In genomic region chr9:61388214-61388613, GRCm38 (mm10) we compare ENCODE assay signal across 25 mouse cellular contexts. TPM values are rescaled to one million over a fixed set of nuclear protein-coding genes. Genes with fewer than 3 reads are reported as not detected.
DNase-seq lines count a peak whose midpoint lies in the region; ATAC-seq and TF ChIP-seq lines count a peak whose summit lies in the region.
"Had no signal": no experiment of that assay in that cellular context is flagged by ENCODE, and none has a peak within 500 bp of the region (broad histone marks: within the 10 kb centered on the region; RNA-seq: fewer than 3 reads in every experiment).

No protein-coding gene starts in this region.

- peaks cover 40% of the 10 kb centered on the region for H3K4me1 ChIP-seq in embryonic facial prominence, embryonic 14.5 days (ENCODE audit: control insufficient read depth, insufficient read depth, low read length)
- peaks cover 100% of the 10 kb centered on the region for H3K4me1 ChIP-seq in embryonic facial prominence, embryonic 10.5 days
- peaks cover 48% of the 10 kb centered on the region for H3K4me1 ChIP-seq in kidney, adult 2 months (ENCODE audit: control insufficient read depth, insufficient read depth, low read length)
- peaks cover 100% of the 10 kb centered on the region for H3K4me1 ChIP-seq in midbrain, embryonic 10.5 days
- H3K4me1 ChIP-seq in midbrain, embryonic 15.5 days, result peaks cover 86% of the 10 kb centered on the region
- H3K4me1 ChIP-seq in E14TG2a.4 (replicated peaks; ENCODE audit: low read depth, low read length), result peaks cover 98% of the 10 kb centered on the region

- no peak for TF ChIP-seq POLR2A in kidney, adult 2 months (IDR thresholded peaks at IDR 0.05; ENCODE audit: low read depth, low read length)

- no peak overlapping the region for H3K4me2 ChIP-seq in embryonic facial prominence, embryonic 14.5 days (ENCODE audit: low read depth, low read length)
- no peak overlapping the region for H3K4me2 ChIP-seq in midbrain, embryonic 15.5 days
- H3K4me2 ChIP-seq: embryonic facial prominence, embryonic 12.5 days; forebrain, embryonic 13.5 days; hindbrain, embryonic 13.5 days; limb, embryonic 12.5 days; lung, embryonic 14.5 days; stomach, embryonic 15.5 days had no signal

- DNase-seq in embryonic facial prominence, embryonic 14.5 days (ENCODE audit: low spot score), result no peak
- no peak for DNase-seq in embryonic facial prominence, embryonic 10.5 days (ENCODE audit: low spot score)
- DNase-seq in kidney, adult 2 months, result peak; percentile 69
- DNase-seq in kidney, postnatal 10 days, result no peak
- no peak for DNase-seq in midbrain, embryonic 10.5 days (ENCODE audit: low spot score)
- DNase-seq in heart, adult 9 months (ENCODE audit: low spot score in 2 of 2), result no peak
- DNase-seq: adrenal gland, adult 8-10 months; cerebellum, adult 11 months; cerebellum, adult 9-10 months; cerebellum, postnatal 36 days; gastrocnemius, postnatal 10 days; heart, postnatal 14 days; lung, embryonic 14.5 days; lung, postnatal 14 days; right cerebral cortex, postnatal 25 days had no signal

- H3K27me3 ChIP-seq in embryonic facial prominence, embryonic 14.5 days (replicated peaks; ENCODE audit: control insufficient read depth, insufficient read depth, low read length), result no peaks in the 10 kb centered on the region
- peaks cover 8% of the 10 kb centered on the region; the same call in 1 of the 2 replicates for H3K27me3 ChIP-seq in embryonic facial prominence, embryonic 10.5 days (replicated peaks; ENCODE audit: low read depth, poor library complexity, severe bottlenecking)
- no peaks in the 10 kb centered on the region for H3K27me3 ChIP-seq in kidney, adult 2 months (replicated peaks; ENCODE audit: control insufficient read depth, insufficient read depth, low read length)
- peaks cover 8% of the 10 kb centered on the region; the same call in 1 of the 2 replicates for H3K27me3 ChIP-seq in midbrain, embryonic 10.5 days (ENCODE audit: low read depth, poor library complexity, severe bottlenecking)
- H3K27me3 ChIP-seq in midbrain, embryonic 15.5 days (replicated peaks), result no peaks in the 10 kb centered on the region
- H3K27me3 ChIP-seq in E14TG2a.4 (ENCODE audit: insufficient read depth, low read length), result no peaks in the 10 kb centered on the region; the same call in 1 of the 2 replicates
- H3K27me3 ChIP-seq: CH12.LX; embryonic facial prominence, embryonic 12.5 days; forebrain, embryonic 13.5 days; limb, embryonic 12.5 days; liver, embryonic 15.5 days; stomach, embryonic 15.5 days had no signal

- H3K4me3 ChIP-seq in embryonic facial prominence, embryonic 14.5 days (ENCODE audit: low read depth, low read length), result no peak overlapping the region
- no peak overlapping the region for H3K4me3 ChIP-seq in embryonic facial prominence, embryonic 10.5 days
- no peak overlapping the region for H3K4me3 ChIP-seq in kidney, adult 2 months (ENCODE audit: insufficient read depth, low read depth, low read length)
- peak overlapping the region; percentile 7; the same call in 1 of the 2 replicates for H3K4me3 ChIP-seq in midbrain, embryonic 10.5 days
- H3K4me3 ChIP-seq in midbrain, embryonic 15.5 days, result no peak overlapping the region
- H3K4me3 ChIP-seq in E14TG2a.4 (replicated peaks; ENCODE audit: low read length), result peak overlapping the region; percentile 8
- H3K4me3 ChIP-seq: embryonic facial prominence, embryonic 12.5 days; forebrain, embryonic 13.5 days; hindbrain, embryonic 13.5 days; limb, embryonic 12.5 days; liver, embryonic 15.5 days; stomach, embryonic 15.5 days had no signal

- no peak for ATAC-seq in embryonic facial prominence, embryonic 14.5 days (ENCODE audit: low read depth)
- no peak for ATAC-seq in midbrain, embryonic 15.5 days (replicated peaks)
- ATAC-seq: forebrain, embryonic 13.5 days had no signal

- 62% methylated on average over 12 of the region's 12 CpGs for WGBS in embryonic facial prominence, embryonic 14.5 days
- WGBS in embryonic facial prominence, embryonic 10.5 days, result 63% methylated on average over 12 of the region's 12 CpGs
- 54% methylated on average over 12 of the region's 12 CpGs for WGBS in kidney, adult 2 months
- WGBS in midbrain, embryonic 10.5 days, result 52% methylated on average over 12 of the region's 12 CpGs
- 41% methylated on average over 12 of the region's 12 CpGs for WGBS in midbrain, embryonic 15.5 days

- no peaks in the 10 kb centered on the region for H3K9me3 ChIP-seq in embryonic facial prominence, embryonic 14.5 days (ENCODE audit: control insufficient read depth, low read length)
- no peaks in the 10 kb centered on the region for H3K9me3 ChIP-seq in embryonic facial prominence, embryonic 10.5 days
- no peaks in the 10 kb centered on the region for H3K9me3 ChIP-seq in midbrain, embryonic 10.5 days (replicated peaks)
- no peaks in the 10 kb centered on the region for H3K9me3 ChIP-seq in midbrain, embryonic 15.5 days
- no peaks in the 10 kb centered on the region for H3K9me3 ChIP-seq in E14TG2a.4 (ENCODE audit: low read length)
- H3K9me3 ChIP-seq: embryonic facial prominence, embryonic 12.5 days; forebrain, embryonic 13.5 days; G1E; hindbrain, embryonic 13.5 days; limb, embryonic 12.5 days; liver, embryonic 15.5 days; stomach, embryonic 15.5 days had no signal

- H3K27ac ChIP-seq in embryonic facial prominence, embryonic 14.5 days (replicated peaks; ENCODE audit: low read depth, low read length), result no peak overlapping the region
- no peak overlapping the region for H3K27ac ChIP-seq in embryonic facial prominence, embryonic 10.5 days (replicated peaks)
- peak overlapping the region; percentile 34; the same call in 1 of the 2 replicates for H3K27ac ChIP-seq in kidney, adult 2 months (ENCODE audit: insufficient read depth, low read depth, low read length)
- peak overlapping the region; percentile 59 for H3K27ac ChIP-seq in midbrain, embryonic 10.5 days (replicated peaks)
- H3K27ac ChIP-seq in midbrain, embryonic 15.5 days, result no peak overlapping the region
- H3K27ac ChIP-seq: embryonic facial prominence, embryonic 12.5 days; forebrain, embryonic 13.5 days; hindbrain, embryonic 13.5 days; limb, embryonic 12.5 days; liver, embryonic 15.5 days; stomach, embryonic 15.5 days had no signal

- 0 out of 2 replicates have a peak overlapping the region, but pooled peaks have one; percentile 10 for H3K9ac ChIP-seq in embryonic facial prominence, embryonic 14.5 days (ENCODE audit: low read depth, low read length)
- H3K9ac ChIP-seq in midbrain, embryonic 15.5 days, result no peak overlapping the region
- H3K9ac ChIP-seq: embryonic facial prominence, embryonic 12.5 days; forebrain, embryonic 13.5 days; hindbrain, embryonic 13.5 days; limb, embryonic 12.5 days; liver, embryonic 15.5 days; lung, embryonic 14.5 days; stomach, embryonic 15.5 days had no signal

- peaks cover 60% of the 10 kb centered on the region for H3K36me3 ChIP-seq in embryonic facial prominence, embryonic 14.5 days (ENCODE audit: control insufficient read depth, insufficient read depth, low read length)
- H3K36me3 ChIP-seq in embryonic facial prominence, embryonic 10.5 days (replicated peaks), result peaks cover 88% of the 10 kb centered on the region
- H3K36me3 ChIP-seq in kidney, adult 2 months (ENCODE audit: control insufficient read depth, insufficient read depth, low read length), result peaks cover 2% of the 10 kb centered on the region; the same call in 1 of the 2 replicates
- peaks cover 86% of the 10 kb centered on the region for H3K36me3 ChIP-seq in midbrain, embryonic 10.5 days
- H3K36me3 ChIP-seq in midbrain, embryonic 15.5 days (replicated peaks), result peaks cover 2% of the 10 kb centered on the region; the same call in 1 of the 2 replicates
- peaks cover 79% of the 10 kb centered on the region for H3K36me3 ChIP-seq in E14TG2a.4 (ENCODE audit: insufficient read depth, low read length)

- TF ChIP-seq CTCF in kidney, adult 2 months (conservative IDR thresholded peaks at IDR 0.05; ENCODE audit: insufficient read depth, insufficient read length, low read depth, low read length), result no peak
- TF ChIP-seq CTCF in E14TG2a.4 (conservative IDR thresholded peaks at IDR 0.05; ENCODE audit: low read length), result no peak

RNA-seq across cellular contexts. Expression of gene Tle3, which starts 16.0 kb away (rescaled TPM):
- polyA plus RNA-seq in embryonic facial prominence, embryonic 14.5 days (2014; fragmentation: Nextera tagmentation; extraction: Ambion mirVana), result 25.5 and 31.4 TPM in 2 replicates
- 50.3 and 51.9 TPM in 2 replicates for polyA plus RNA-seq in embryonic facial prominence, embryonic 10.5 days (2016; fragmentation: Nextera tagmentation; extraction: Ambion mirVana)
- 47.2 and 50.9 TPM in 2 replicates for polyA plus RNA-seq in kidney, adult 2 months (2012; rRNA removed)
- 48.7 and 55.8 TPM in 2 replicates for polyA plus RNA-seq in midbrain, embryonic 10.5 days (2016; fragmentation: Nextera tagmentation; extraction: Ambion mirVana)
- polyA plus RNA-seq in midbrain, embryonic 15.5 days (2015; fragmentation: Nextera tagmentation; extraction: Ambion mirVana), result 34.9 and 39.1 TPM in 2 replicates

Comparison
In these comparisons a context has a peak if more than half of its experiments do, and no peak if none do; other contexts are left out.
1. H3K27ac ChIP-seq: peak in kidney, adult 2 months (single experiment) and midbrain, embryonic 10.5 days (single experiment); none in embryonic facial prominence, embryonic 14.5 days (single experiment), embryonic facial prominence, embryonic 10.5 days (single experiment) and midbrain, embryonic 15.5 days (single experiment).
2. H3K4me3 ChIP-seq: peak in midbrain, embryonic 10.5 days (single experiment) and E14TG2a.4 (single experiment); none in embryonic facial prominence, embryonic 14.5 days (single experiment), embryonic facial prominence, embryonic 10.5 days (single experiment), kidney, adult 2 months (single experiment) and midbrain, embryonic 15.5 days (single experiment).